Mouse (Mus musculus) testis, adult 2 months (tissue): ENCODE results near the gene Padi1.

Experiments used
- CTCF ChIP-seq: fragments of 200-500 bp; IDR thresholded peaks from 2 replicates; pipeline ENCODE4 v1.5.1; 2012; ENCODE audit warnings: low read depth, mild to moderate bottlenecking, inconsistent platforms, low read length, moderate library complexity; ENCODE audit not compliant: control insufficient read depth, insufficient read depth, insufficient replicate concordance
- POLR2A ChIP-seq: fragments of 200-500 bp; IDR thresholded peaks from 2 replicates; pipeline ENCODE4 v1.6.1; 2012; ENCODE audit warnings: low read depth, mild to moderate bottlenecking, inconsistent platforms, low read length, moderate library complexity; ENCODE audit not compliant: control insufficient read depth

GRCm38 (mm10) chr4:140796786-140797185, 48.8 kb downstream of the Padi1 start:
- TF ChIP-seq CTCF (no peak), POLR2A (no peak)
